Mouse (Mus musculus) adrenal gland, postnatal 14 days (tissue): Measurements from ENCODE around the gene Zbtb17. TPM values are rescaled to one million over a fixed set of nuclear protein-coding genes. Genes with fewer than 3 reads are reported as not detected.

Source experiments
- DNase-seq: peaks from one replicate; pipeline ENCODE4 v3.0.0; 2021; ENCODE audit warnings: mixed read lengths
- long read RNA-seq, 2 experiments: library from polyadenylated mRNA; stranded (forward); transcript quantifications; one replicate each; pipeline ENCODE4 v2.0.0; 2021
- total RNA-seq: library from RNA; stranded (reverse); gene quantifications from 2 replicates; pipeline ENCODE4 v1.2.3, GENCODE M21; 2021

The Zbtb17 gene
- total RNA-seq, result 17.0 and 19.4 TPM in 2 replicates
- long read RNA-seq, experiment 1, transcript Zbtb17-201 (16 exons, 2,722 nt), result major isoform, 8 of 20 reads
- long read RNA-seq, experiment 1, partial matches to known transcripts, result 10 of 20 reads
- long read RNA-seq, experiment 1, other reads (novel, unspliced or antisense), result 1 of 20 reads
- long read RNA-seq, experiment 2, partial matches to known transcripts, result 4 of 10 reads
- long read RNA-seq, experiment 2, other reads (novel, unspliced or antisense), result 2 of 10 reads

DNA sequence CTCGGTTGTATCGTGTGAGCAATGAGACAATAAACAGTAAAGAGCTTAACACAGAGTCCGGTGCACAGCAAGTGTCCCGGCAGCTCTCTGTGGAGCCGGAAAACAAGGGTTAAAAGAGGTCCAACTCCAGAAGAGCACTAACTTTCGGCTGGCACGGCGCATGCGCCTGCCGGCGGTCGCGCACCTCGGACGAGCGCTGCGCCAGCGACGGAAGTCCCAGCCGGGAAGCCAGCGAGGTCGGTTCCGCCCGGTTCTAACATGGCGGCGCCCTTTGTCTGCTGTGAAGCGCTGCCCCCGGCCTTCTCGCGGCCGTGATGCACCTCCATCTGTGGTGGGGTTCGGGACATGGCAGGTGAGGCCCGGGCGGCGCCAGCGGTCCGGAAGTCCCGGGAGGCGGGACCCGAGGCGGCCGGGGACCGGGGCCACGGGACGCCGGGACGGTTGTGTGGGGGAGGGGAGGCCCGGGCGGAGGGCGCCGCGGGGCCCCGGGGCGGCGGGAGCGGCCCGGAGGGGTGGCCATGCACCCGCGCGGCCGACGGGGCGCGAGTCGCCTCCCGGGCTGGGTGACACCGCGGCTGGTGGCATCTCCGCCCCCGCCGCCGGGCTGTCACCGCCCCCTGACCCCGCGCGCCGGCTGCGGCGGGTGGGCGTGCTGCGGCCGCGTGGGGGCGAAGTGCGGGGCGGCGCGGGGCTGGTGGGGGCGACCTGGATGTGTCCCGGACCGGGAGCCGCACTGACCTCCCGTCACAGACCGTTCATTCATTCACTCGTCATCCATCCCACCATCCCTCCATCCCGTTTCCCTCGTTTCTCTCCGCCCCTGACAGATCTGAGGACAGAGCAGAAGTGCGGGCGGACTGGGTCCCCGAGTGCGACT is at the start of gene Zbtb17:
Gene Zbtb17 (plus strand): TSS at position 204 of the 877 bp plus-strand sequence.
- DNase-seq, result peak; percentile 94

- no peak for DNase-seq
Observed at GRCm38 (mm10) chr4:141394751-141395150, 49.7 kb upstream of the Zbtb17 start.

GRCm38 (mm10) chr4:141397861-141398260 is 46.6 kb upstream of the Zbtb17 start:
- no peak for DNase-seq

DNA sequence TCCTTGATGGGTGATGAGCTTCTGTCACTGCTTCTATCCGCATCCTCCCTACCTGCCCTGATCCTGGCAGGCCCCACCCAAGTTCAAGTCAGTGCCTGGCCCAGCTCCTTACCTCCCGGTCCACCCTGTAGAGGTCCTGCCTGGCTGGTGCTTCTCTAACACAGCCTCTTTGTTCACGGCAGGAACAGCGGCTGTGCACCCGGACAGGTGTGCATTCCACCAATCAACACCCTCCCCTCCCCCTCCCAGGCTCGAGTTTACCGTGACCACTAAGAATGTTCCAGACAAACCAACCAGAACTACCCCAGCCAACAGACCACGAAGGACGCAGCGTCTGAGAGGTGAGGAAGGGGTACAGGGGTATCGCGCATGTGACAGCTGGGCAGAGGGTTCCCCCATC is 45.9 kb upstream of the Zbtb17 start, which contains the start of gene Clcnka:
Gene Clcnka (minus strand): TSS at position 180 of the 400 bp plus-strand sequence.
- no peak for DNase-seq

- no peak for DNase-seq
Observed at GRCm38 (mm10) chr4:141400171-141400570, 44.3 kb upstream of the Zbtb17 start.

DNA sequence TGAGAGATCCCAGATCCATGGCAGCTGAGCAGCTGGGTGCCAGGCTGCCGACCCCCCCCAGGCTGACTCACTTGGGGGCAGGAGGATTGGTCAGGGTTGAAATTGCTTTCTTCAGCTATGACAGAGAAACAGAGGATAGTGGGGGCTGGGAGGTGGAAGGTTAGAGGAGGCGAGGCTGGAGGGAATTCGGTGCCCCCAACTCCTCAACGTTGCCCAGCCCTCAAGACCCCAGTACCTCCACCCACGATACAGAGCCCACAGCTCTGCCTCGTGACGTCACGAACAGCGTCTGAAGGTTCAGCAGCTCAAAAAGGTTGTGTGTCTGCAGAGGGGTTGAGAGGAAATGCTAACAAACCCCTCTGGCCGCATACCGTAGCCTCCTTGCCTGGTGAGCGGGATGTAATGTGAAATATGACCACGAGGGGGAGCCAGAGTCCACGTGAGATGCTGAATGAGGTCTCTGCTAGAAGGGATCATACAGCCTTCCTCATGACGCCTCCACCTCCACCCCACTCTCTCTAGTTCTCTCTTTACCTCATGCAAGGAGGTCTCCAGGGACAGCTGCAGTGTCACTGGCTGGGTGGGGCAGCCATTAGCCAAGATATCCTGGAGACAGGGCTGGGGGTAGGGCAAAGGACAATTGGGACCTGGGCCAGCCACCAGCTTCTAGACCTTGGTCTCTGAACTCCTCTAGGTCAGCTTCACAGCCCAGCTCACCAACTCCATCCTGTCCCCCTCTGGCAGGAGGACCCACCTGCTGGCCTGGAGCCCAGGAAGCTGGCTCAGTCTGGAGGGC is 39.7 kb upstream of the Zbtb17 start:
- DNase-seq, result peak; percentile 90

DNA sequence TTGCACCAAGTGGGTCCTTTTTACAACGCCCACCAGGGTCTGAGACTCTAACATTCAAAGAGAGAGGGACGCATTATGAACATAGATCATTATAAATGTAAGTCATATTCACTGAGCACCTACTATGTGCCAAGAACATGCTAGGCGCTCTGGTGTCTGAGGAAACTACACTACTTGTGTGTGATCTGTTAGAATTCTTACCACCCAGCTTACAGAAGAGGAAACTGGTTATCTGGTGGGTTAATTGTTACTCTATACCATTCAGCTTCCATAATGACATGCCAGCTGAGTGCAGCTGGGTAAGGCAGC is 39.2 kb upstream of the Zbtb17 start:
- no peak for DNase-seq

DNA sequence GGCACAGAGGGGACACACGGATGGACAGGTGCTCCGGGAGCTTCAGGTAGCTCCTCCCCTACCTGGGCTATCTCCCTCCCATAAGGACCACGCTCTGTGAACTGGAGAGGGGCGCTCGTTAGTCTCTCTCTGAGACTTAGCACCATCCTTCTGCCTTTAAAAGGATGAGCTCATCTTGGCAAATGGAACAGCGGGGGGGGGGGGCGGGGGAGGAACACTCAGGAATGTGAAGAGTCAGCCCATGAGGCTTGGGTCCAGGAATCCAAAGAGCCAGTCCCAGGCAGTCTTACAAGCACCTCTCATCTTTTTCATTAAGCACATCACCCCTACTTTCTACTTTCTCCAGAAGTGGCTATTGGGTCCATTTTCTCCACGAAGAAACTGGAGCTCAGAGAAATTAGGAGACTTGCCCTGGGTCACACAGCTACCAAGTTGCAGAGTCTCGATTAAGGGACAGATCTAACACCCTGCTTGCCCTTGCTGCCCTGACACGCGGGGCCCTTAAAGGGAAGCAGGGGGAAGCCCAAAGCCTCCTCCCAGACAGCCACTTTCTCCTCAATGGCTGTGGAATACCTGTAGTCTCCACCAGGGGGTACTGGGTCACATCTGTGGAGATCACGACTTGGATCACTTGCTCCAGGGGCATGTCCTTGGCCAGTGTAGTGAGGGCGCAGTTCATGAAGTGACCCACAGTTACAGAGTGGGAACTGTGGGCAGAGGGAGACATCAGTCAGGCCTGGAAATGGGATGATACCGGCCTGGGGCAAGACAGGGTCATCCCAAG is 37.7 kb upstream of the Zbtb17 start:
- DNase-seq, result peak; percentile 80

DNA sequence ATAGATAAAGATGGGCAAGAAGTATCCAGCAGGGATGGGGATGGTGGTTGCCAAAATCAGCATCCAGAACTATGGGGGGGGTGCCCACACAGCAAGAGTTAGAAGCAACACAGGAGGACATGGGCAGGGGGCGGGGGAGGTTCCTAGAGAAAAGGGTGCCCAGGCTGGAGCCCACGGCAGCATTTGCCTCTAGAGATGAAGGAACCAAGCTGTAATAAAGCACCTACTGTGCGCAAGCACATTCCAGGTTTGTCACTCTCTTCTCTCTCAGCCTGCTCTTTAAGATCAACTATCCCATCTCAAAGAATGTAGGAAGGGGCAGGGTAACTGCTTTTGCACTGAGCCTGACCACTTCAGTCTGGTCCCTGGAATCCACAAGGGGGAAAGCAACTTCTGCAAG is 35.9 kb upstream of the Zbtb17 start:
- no peak for DNase-seq

- no peak for DNase-seq
Observed at GRCm38 (mm10) chr4:141411430-141411992, 32.9 kb upstream of the Zbtb17 start.

DNA sequence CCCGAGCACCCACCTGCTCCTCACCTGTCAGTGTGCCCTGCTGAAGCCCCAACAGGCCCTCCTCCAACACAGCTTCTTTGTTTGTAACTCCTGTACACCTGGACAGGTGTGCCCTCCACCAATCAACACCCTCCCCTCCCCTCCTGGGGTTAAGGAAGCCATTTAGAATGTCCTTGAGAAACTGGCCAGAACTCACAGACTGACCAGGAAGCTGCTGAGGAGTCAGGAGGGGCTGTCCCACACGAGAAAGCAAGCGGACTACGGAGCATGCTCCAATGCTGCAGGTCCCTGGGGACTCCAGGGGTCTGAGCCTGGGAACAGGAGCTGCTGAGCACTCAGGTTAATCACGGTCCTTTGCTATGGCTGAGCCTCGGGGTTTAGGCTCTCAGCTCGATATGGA is 28.5 kb upstream of the Zbtb17 start, which contains the start of gene Clcnkb:
Gene Clcnkb (minus strand): TSS at position 91 of the 400 bp plus-strand sequence.
- DNase-seq, result no peak

- DNase-seq, result peak; percentile 77
Observed at GRCm38 (mm10) chr4:141419398-141420191, 24.9 kb upstream of the Zbtb17 start.

DNA sequence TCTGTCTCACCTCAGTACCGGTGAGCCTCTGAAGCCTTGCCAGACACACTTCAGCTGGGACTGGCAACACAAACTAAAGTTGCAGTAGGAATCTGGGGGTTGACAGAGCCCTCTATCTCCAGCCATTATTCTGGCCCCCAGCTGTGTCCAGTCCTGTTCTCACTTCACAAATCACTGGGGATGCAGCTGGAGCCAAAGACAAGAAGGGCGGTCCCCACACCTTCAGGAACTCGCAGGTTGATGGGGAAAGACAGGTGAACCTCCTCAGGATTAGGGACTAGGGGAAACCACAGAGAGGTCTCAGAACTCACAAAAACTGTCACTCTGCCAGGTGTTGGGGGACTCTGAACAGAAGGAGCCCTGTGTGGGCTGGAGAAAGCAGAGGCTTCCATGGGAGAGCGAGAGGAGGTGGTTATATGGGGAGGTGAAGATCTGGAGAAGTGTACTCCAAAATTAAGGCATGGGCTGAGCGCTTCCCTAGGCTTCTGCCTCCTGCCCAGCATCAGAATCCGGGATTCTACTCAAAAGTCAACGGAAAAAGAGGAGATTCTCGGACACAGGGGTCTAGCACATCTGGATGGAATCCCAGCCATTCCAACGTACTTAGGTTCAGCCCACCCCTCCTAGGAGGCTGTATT is 24.1 kb upstream of the Zbtb17 start, which contains the start of gene Hspb7:
Gene Hspb7 (plus strand): TSS at position 588 of the 638 bp plus-strand sequence.
- no peak for DNase-seq

GRCm38 (mm10) chr4:141420886-141421285 is 23.6 kb upstream of the Zbtb17 start:
- DNase-seq, result no peak

DNA sequence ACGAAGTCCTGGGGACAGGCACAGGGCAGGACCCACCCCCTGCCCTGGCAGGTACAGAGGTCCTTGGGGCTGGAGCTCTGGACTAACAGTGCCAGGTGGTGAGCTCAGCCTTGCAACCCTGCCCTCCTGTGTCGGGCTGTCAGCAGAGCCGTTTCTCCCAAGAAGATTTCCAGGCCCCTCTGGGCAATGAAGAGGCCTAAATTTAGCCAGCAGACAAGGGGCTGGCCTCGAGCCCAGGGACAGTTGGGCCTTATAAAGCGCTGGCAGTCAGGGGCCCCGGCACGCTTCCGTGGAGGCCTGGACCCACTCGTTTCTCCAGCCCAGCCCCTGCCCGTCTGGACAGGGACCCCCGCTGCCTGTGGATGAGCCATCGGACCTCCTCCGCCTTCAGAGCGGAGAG is 23.0 kb upstream of the Zbtb17 start:
- DNase-seq, result peak; percentile 61

DNA sequence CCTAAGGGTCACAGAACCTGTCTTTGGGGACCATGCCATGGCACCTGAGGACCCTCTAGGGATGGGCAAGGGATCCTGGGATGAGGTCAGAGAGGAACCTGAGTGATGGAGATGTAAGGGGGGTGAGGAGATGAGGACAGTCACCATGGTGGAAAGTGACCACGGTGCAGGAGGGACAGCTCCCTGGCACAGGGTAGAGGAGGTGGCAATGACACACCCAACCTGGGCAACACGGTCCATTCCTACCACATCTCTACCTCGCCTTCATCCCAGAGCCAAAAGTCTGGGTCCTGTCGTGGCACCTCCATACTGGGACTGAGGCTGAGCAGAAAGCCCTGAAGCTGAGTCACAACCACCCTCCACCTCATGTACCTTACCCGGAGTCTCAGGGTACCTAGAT is 21.6 kb upstream of the Zbtb17 start:
- DNase-seq, result no peak

DNA sequence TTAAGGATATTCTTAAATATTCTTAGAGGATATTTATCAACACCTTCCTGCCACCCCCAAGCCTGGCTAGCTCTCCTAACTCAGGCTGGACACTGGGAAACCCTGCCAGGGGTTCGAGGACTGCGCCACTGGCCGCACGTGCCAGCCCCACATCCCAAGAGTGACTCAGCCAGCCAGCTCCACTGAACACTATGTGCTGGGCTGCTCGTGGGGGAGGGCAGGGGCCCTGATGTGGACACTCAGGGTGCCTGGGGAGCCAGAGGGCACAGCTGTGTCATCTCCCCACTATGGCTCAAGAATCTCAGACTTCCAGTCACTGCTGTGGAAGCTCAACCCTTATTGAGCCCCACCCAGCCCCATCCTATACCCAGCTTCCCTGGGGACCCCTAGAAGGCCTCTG is 21.2 kb upstream of the Zbtb17 start:
- DNase-seq, result no peak

DNA sequence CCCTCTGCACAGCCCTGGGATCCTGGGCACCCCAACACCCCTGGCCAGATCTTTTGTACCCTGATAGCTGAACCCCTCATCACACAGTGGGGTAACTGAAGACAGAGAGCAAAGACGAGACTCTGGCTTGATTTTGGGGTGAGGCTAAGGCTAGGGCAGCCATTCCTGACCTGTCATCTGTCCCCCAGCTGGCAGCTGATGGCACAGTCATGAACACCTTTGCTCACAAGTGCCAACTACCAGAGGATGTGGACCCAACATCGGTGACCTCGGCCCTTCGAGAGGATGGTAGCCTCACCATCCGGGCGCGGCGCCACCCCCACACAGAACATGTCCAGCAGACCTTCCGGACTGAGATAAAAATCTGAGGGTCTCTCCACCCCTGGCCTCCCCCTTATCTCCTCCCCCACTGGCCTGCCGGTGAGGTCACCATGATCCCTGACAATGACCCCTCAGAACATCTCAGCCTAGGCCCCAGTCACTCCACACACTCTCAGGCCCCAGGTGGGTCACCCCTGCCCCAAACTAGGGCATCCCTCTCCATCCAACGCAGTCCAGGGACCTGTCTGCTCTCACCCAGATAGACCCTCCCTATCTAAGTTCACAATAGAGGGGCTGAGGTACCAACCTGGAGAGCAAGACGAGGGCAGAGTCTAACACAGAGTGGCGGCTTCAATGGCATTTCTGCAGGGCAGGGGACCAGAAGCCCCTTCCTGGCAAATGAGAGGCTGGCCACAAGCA is 20.6 kb upstream of the Zbtb17 start:
- no peak for DNase-seq
